Mouse (Mus musculus): ENCODE measurements around the gene Yif1b. TPM values are rescaled to one million over a fixed set of nuclear protein-coding genes. Genes with fewer than 3 reads are reported as not detected.

The Yif1b gene
- polyA plus RNA-seq, 2 experiments = 24.4 to 44.5 TPM

- no peak overlapping the region for H3K4me2 ChIP-seq (ENCODE audit: low read depth)
- H3K4me1 ChIP-seq (replicated peaks; ENCODE audit: control insufficient read depth in 2 of 2, insufficient read depth in 2 of 2, low read length in 1 of 2) = peaks cover 0 to 11% of the 10 kb centered on the region in 2 experiments; a peak in 2 of 4 replicates
- DNase-seq (ENCODE audit: low read depth in 3 of 3, low spot score in 3 of 3) (no peak), ATAC-seq (ENCODE audit: insufficient read depth) (no peak)
- TF ChIP-seq EP300 (IDR thresholded peaks at IDR 0.05; ENCODE audit: low read depth) (no peak), CTCF (IDR thresholded peaks at IDR 0.05; ENCODE audit: low read depth) (no peak)
- H3K27ac ChIP-seq = no peak overlapping the region
- WGBS (ENCODE audit: insufficient replicate concordance) = 44% methylated on average over 2 of the region's 2 CpGs
- H3K9ac ChIP-seq (replicated peaks) = no peak overlapping the region
- H3K27me3 ChIP-seq (ENCODE audit: control insufficient read depth, insufficient read depth, low read length) = no peaks in the 10 kb centered on the region
- H3K9me3 ChIP-seq (ENCODE audit: control insufficient read depth, low read length) = no peaks in the 10 kb centered on the region
- H3K4me3 ChIP-seq (ENCODE audit: insufficient read depth in 1 of 2, low read depth in 2 of 2, low read length in 2 of 2) = no peak overlapping the region
- no peaks in the 10 kb centered on the region for H3K36me3 ChIP-seq (replicated peaks; ENCODE audit: control insufficient read depth, insufficient read depth, low read depth)
Measured at GRCm38 (mm10) chr7:29214236-29214635, 23.9 kb upstream of the Yif1b start.

GRCm38 (mm10) chr7:29214846-29215245 is 23.3 kb upstream of the Yif1b start:
- H3K27me3 ChIP-seq (ENCODE audit: control insufficient read depth, insufficient read depth, low read length) = no peaks in the 10 kb centered on the region
- H3K27ac ChIP-seq = no peak overlapping the region
- no peak overlapping the region for H3K9ac ChIP-seq (replicated peaks)
- TF ChIP-seq EP300 (IDR thresholded peaks at IDR 0.05; ENCODE audit: low read depth) (no peak), CTCF (IDR thresholded peaks at IDR 0.05; ENCODE audit: low read depth) (no peak)
- H3K9me3 ChIP-seq (ENCODE audit: control insufficient read depth, low read length) = peaks cover 2% of the 10 kb centered on the region; the same call in 1 of the 2 replicates
- H3K4me1 ChIP-seq (replicated peaks; ENCODE audit: control insufficient read depth in 2 of 2, insufficient read depth in 2 of 2, low read length in 1 of 2) = peaks cover 0 to 11% of the 10 kb centered on the region in 2 experiments; a peak in 2 of 4 replicates
- no peak overlapping the region for H3K4me3 ChIP-seq (ENCODE audit: insufficient read depth in 1 of 2, low read depth in 2 of 2, low read length in 2 of 2)
- ATAC-seq (ENCODE audit: insufficient read depth) = no peak
- DNase-seq (ENCODE audit: low read depth in 3 of 3, low spot score in 3 of 3) = no peak
- H3K36me3 ChIP-seq (replicated peaks; ENCODE audit: control insufficient read depth, insufficient read depth, low read depth) = no peaks in the 10 kb centered on the region
- 60% methylated on average over 15 of the region's 15 CpGs for WGBS (ENCODE audit: insufficient replicate concordance)
- H3K4me2 ChIP-seq (ENCODE audit: low read depth) = no peak overlapping the region

- WGBS (ENCODE audit: insufficient replicate concordance) = 42% methylated on average over 16 of the region's 16 CpGs
Measured at GRCm38 (mm10) chr7:29224756-29225394, 13.3 kb upstream of the Yif1b start.

DNA sequence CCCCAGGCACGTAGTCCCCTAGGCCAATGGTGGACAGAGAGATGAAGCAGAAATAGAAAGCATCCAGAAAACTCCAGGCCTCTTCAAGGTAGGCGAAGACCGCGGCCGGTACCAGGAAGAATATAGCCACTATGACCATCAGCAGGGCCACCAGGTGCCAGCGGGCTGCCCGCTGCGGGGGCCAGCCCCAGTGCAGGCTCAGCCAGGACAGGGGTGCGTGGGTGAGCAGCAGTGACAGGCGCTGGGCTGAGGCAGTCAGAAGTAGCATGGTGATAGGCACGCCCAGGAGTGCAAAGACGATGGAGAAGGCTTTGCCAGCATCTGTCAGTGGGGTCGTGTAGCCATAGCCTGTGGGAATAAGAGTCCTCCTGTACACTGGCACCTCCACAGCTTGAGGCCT is 12.6 kb upstream of the Yif1b start:
- no peaks in the 10 kb centered on the region for H3K9me3 ChIP-seq (ENCODE audit: control insufficient read depth, low read length)
- no peak for TF ChIP-seq EP300 (IDR thresholded peaks at IDR 0.05; ENCODE audit: low read depth)
- ATAC-seq (ENCODE audit: insufficient read depth) = no peak
- no peaks in the 10 kb centered on the region for H3K4me1 ChIP-seq (replicated peaks; ENCODE audit: control insufficient read depth in 2 of 2, insufficient read depth in 2 of 2, low read length in 1 of 2)
- no peak overlapping the region for H3K27ac ChIP-seq
- no peak overlapping the region for H3K9ac ChIP-seq (replicated peaks)
- H3K4me3 ChIP-seq (ENCODE audit: insufficient read depth in 1 of 2, low read depth in 2 of 2, low read length in 2 of 2) = no peak overlapping the region
- no peaks in the 10 kb centered on the region for H3K36me3 ChIP-seq (replicated peaks; ENCODE audit: control insufficient read depth, insufficient read depth, low read depth)
- 72% methylated on average over 13 of the region's 13 CpGs for WGBS (ENCODE audit: insufficient replicate concordance)
- H3K27me3 ChIP-seq (ENCODE audit: control insufficient read depth, insufficient read depth, low read length) = no peaks in the 10 kb centered on the region; the same call in 1 of the 2 replicates
- H3K4me2 ChIP-seq (ENCODE audit: low read depth) = no peak overlapping the region
- DNase-seq (ENCODE audit: low read depth in 3 of 3, low spot score in 3 of 3) = no peak

More at GRCm38 (mm10) chr7:29224756-29225394, 13.3 kb upstream of the Yif1b start:
- TF ChIP-seq CTCF (IDR thresholded peaks at IDR 0.05; ENCODE audit: low read depth) (no peak), EP300 (IDR thresholded peaks at IDR 0.05; ENCODE audit: low read depth) (no peak)
- H3K4me1 ChIP-seq (replicated peaks; ENCODE audit: control insufficient read depth in 2 of 2, insufficient read depth in 2 of 2, low read length in 1 of 2) = no peaks in the 10 kb centered on the region
- H3K27me3 ChIP-seq (ENCODE audit: control insufficient read depth, insufficient read depth, low read length) = no peaks in the 10 kb centered on the region
- no peak overlapping the region for H3K4me2 ChIP-seq (ENCODE audit: low read depth)
- H3K36me3 ChIP-seq (replicated peaks; ENCODE audit: control insufficient read depth, insufficient read depth, low read depth) = no peaks in the 10 kb centered on the region
- H3K27ac ChIP-seq = no peak overlapping the region
- no peak overlapping the region for H3K9ac ChIP-seq (replicated peaks)
- DNase-seq (ENCODE audit: low read depth in 3 of 3, low spot score in 3 of 3) (no peak), ATAC-seq (ENCODE audit: insufficient read depth) (no peak)
- no peak overlapping the region for H3K4me3 ChIP-seq (ENCODE audit: insufficient read depth in 1 of 2, low read depth in 2 of 2, low read length in 2 of 2)
- no peaks in the 10 kb centered on the region; the same call in 1 of the 2 replicates for H3K9me3 ChIP-seq (ENCODE audit: control insufficient read depth, low read length)

DNA sequence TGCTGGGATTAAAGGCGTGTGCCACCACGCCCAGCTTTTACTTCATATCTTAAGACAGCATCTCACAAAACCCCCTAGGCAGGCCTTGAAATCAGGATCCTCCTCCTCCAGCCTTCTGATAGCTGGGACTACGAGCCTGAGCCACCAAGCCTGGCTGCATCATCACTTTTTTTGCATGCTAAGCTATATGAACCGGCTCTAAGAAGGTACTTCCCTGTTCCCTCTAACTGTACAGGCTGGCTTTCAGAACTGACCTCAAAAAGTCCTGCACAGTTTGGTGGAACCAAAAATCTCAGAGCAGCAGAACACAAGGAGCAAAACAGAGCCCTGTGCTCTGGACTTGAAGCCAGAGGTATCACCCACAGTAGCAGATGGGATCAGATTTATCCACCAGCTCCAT is 9.9 kb upstream of the Yif1b start:
- Histone ChIP-seq H3K4me2 (ENCODE audit: low read depth) (no peak overlapping the region), H3K4me1 (replicated peaks; ENCODE audit: control insufficient read depth in 2 of 2, insufficient read depth in 2 of 2, low read length in 1 of 2) (no peaks in the 10 kb centered on the region), H3K9me3 (ENCODE audit: control insufficient read depth, low read length) (no peaks in the 10 kb centered on the region), H3K27me3 (ENCODE audit: control insufficient read depth, insufficient read depth, low read length) (peaks cover 17% of the 10 kb centered on the region), H3K4me3 (ENCODE audit: insufficient read depth in 1 of 2, low read depth in 2 of 2, low read length in 2 of 2) (no peak overlapping the region), H3K9ac (replicated peaks) (no peak overlapping the region), H3K36me3 (replicated peaks; ENCODE audit: control insufficient read depth, insufficient read depth, low read depth) (no peaks in the 10 kb centered on the region), H3K27ac (no peak overlapping the region)
- no peak for ATAC-seq (ENCODE audit: insufficient read depth)
- DNase-seq (ENCODE audit: low read depth in 3 of 3, low spot score in 3 of 3) = no peak
- TF ChIP-seq CTCF (IDR thresholded peaks at IDR 0.05; ENCODE audit: low read depth) (no peak), EP300 (IDR thresholded peaks at IDR 0.05; ENCODE audit: low read depth) (no peak)
- 20% methylated on average over 4 of the region's 4 CpGs for WGBS (ENCODE audit: insufficient replicate concordance)

Data from liver, embryonic 14.5 days (tissue).